Mouse (Mus musculus) limb, embryonic 12.5 days (tissue): ENCODE measurements around the gene Pkib. TPM values are rescaled to one million over a fixed set of nuclear protein-coding genes. Genes with fewer than 3 reads are reported as not detected.

ENCODE experiments used
- ATAC-seq: fragments of 200-750 bp; cut with Nextera tagmentation; 2 replicates; pipeline ENCODE4 v1.8.0; 2017; ENCODE audit warnings: low read depth, moderate TSS enrichment; ENCODE audit not compliant: insufficient number of reproducible peaks, insufficient read depth, low FRiP score, low TSS enrichment
- H3K27ac ChIP-seq: fragments of 300-500 bp; sonication (generic); 2 replicates; pipeline ENCODE4 v1.5.1; 2016; ENCODE audit warnings: mild to moderate bottlenecking, moderate library complexity
- H3K27me3 ChIP-seq: fragments of 300-500 bp; sonication (generic); 2 replicates; pipeline ENCODE4 v1.6.1; 2016; ENCODE audit warnings: mild to moderate bottlenecking, moderate library complexity
- H3K36me3 ChIP-seq: fragments of 300-500 bp; sonication (generic); 2 replicates; pipeline ENCODE4 v1.6.1; 2016; ENCODE audit warnings: mild to moderate bottlenecking, moderate library complexity
- H3K4me1 ChIP-seq: fragments of 300-500 bp; sonication (generic); replicated peaks from 2 replicates; pipeline ENCODE4 v1.6.1; 2016
- H3K4me2 ChIP-seq: fragments of 300-500 bp; sonication (generic); 2 replicates; pipeline ENCODE4 v1.6.1; 2016; ENCODE audit warnings: mild to moderate bottlenecking, moderate library complexity
- H3K4me3 ChIP-seq: fragments of 300-500 bp; sonication (generic); replicated peaks from 2 replicates; pipeline ENCODE4 v1.5.1; 2016; ENCODE audit warnings: mild to moderate bottlenecking
- H3K9ac ChIP-seq: fragments of 300-500 bp; sonication (generic); replicated peaks from 2 replicates; pipeline ENCODE4 v1.6.1; 2016; ENCODE audit warnings: mild to moderate bottlenecking, moderate library complexity
- H3K9me3 ChIP-seq: fragments of 300-500 bp; sonication (generic); 2 replicates; pipeline ENCODE4 v1.6.1; 2016; ENCODE audit warnings: mild to moderate bottlenecking, moderate library complexity
- WGBS: fragments of 180-500 bp; shearing (Covaris S2); methylation state at CpG from one replicate; pipeline ENCODE4 v1.1.7; 2016; 5-methylcytosine and 5-hydroxymethylcytosine counted together
- polyA plus RNA-seq: library from polyadenylated mRNA; unstranded; fragments of >200 nt; fragmentation: Nextera tagmentation; extraction: Ambion mirVana; gene quantifications from 2 replicates; pipeline ENCODE4 v1.2.1, GENCODE M21; 2016

The Pkib gene
- polyA plus RNA-seq, 1 experiment from 2014 or later: 0.36 TPM

GRCm38 (mm10) chr10:57731672-57732071 lies 99.9 kb downstream of the Pkib start:
- no peak overlapping the region for H3K4me3 ChIP-seq
- no peak overlapping the region for H3K27ac ChIP-seq
- WGBS: 84% methylated on average over 3 of the region's 3 CpGs
- no peak overlapping the region for H3K4me2 ChIP-seq
- ATAC-seq: no peak
- no peaks in the 10 kb centered on the region for H3K9me3 ChIP-seq
- H3K36me3 ChIP-seq: no peaks in the 10 kb centered on the region
- no peaks in the 10 kb centered on the region for H3K4me1 ChIP-seq
- H3K27me3 ChIP-seq: no peaks in the 10 kb centered on the region
- H3K9ac ChIP-seq: no peak overlapping the region

GRCm38 (mm10) chr10:57740733-57741132 lies 109.0 kb downstream of the Pkib start:
- Histone ChIP-seq H3K4me2 (no peak overlapping the region), H3K9ac (no peak overlapping the region), H3K36me3 (no peaks in the 10 kb centered on the region), H3K9me3 (no peaks in the 10 kb centered on the region), H3K27me3 (0 out of 2 replicates have a peak, but pooled peaks cover 3% of the 10 kb centered on the region), H3K4me1 (no peaks in the 10 kb centered on the region), H3K27ac (no peak overlapping the region), H3K4me3 (no peak overlapping the region)
- WGBS: 80% methylated on average over 4 of the region's 4 CpGs
- ATAC-seq: no peak

- Histone ChIP-seq H3K9me3 (no peaks in the 10 kb centered on the region), H3K27ac (no peak overlapping the region), H3K4me2 (no peak overlapping the region), H3K4me1 (no peaks in the 10 kb centered on the region), H3K27me3 (0 out of 2 replicates have a peak, but pooled peaks cover 3% of the 10 kb centered on the region), H3K9ac (no peak overlapping the region), H3K36me3 (no peaks in the 10 kb centered on the region), H3K4me3 (no peak overlapping the region)
- WGBS: 55% methylated on average over 2 of the region's 2 CpGs
- ATAC-seq: no peak
Observed at GRCm38 (mm10) chr10:57741351-57741750, 109.6 kb downstream of the Pkib start.

- Histone ChIP-seq H3K27me3 (0 out of 2 replicates have a peak, but pooled peaks cover 3% of the 10 kb centered on the region), H3K27ac (no peak overlapping the region), H3K4me1 (no peaks in the 10 kb centered on the region), H3K9me3 (no peaks in the 10 kb centered on the region), H3K9ac (no peak overlapping the region), H3K36me3 (no peaks in the 10 kb centered on the region), H3K4me3 (no peak overlapping the region), H3K4me2 (no peak overlapping the region)
- ATAC-seq: no peak
- 68% methylated on average over 7 of the region's 7 CpGs for WGBS
Observed at GRCm38 (mm10) chr10:57743045-57743444, 111.3 kb downstream of the Pkib start.

GRCm38 (mm10) chr10:57743606-57744016 lies 111.8 kb downstream of the Pkib start:
- no peak overlapping the region for H3K27ac ChIP-seq
- peak overlapping the region; percentile 6; the same call in 1 of the 2 replicates for H3K4me2 ChIP-seq
- ATAC-seq: no peak
- H3K4me1 ChIP-seq: no peaks in the 10 kb centered on the region
- no peaks in the 10 kb centered on the region for H3K36me3 ChIP-seq
- no peak overlapping the region for H3K9ac ChIP-seq
- H3K27me3 ChIP-seq: 0 out of 2 replicates have a peak, but pooled peaks cover 3% of the 10 kb centered on the region
- WGBS: 5% methylated on average over 6 of the region's 6 CpGs
- H3K9me3 ChIP-seq: no peaks in the 10 kb centered on the region
- 0 out of 2 replicates have a peak overlapping the region, but pooled peaks have one; percentile 11 for H3K4me3 ChIP-seq

- no peak for ATAC-seq
- Histone ChIP-seq H3K4me2 (no peak overlapping the region), H3K4me3 (no peak overlapping the region), H3K9ac (no peak overlapping the region), H3K9me3 (no peaks in the 10 kb centered on the region), H3K27ac (no peak overlapping the region), H3K4me1 (no peaks in the 10 kb centered on the region), H3K36me3 (no peaks in the 10 kb centered on the region), H3K27me3 (0 out of 2 replicates have a peak, but pooled peaks cover 3% of the 10 kb centered on the region)
- 57% methylated on average over 2 of the region's 2 CpGs for WGBS
Observed at GRCm38 (mm10) chr10:57744128-57744765, 112.5 kb downstream of the Pkib start.

- Histone ChIP-seq H3K4me2 (no peak overlapping the region), H3K4me1 (no peaks in the 10 kb centered on the region), H3K27ac (no peak overlapping the region), H3K4me3 (no peak overlapping the region), H3K9me3 (no peaks in the 10 kb centered on the region), H3K9ac (no peak overlapping the region), H3K27me3 (0 out of 2 replicates have a peak, but pooled peaks cover 3% of the 10 kb centered on the region), H3K36me3 (no peaks in the 10 kb centered on the region)
- ATAC-seq: no peak
Observed at GRCm38 (mm10) chr10:57745452-57745851, 113.7 kb downstream of the Pkib start.

GRCm38 (mm10) chr10:57747127-57747526 lies 115.3 kb downstream of the Pkib start:
- Histone ChIP-seq H3K27me3 (no peaks in the 10 kb centered on the region), H3K4me1 (no peaks in the 10 kb centered on the region), H3K9me3 (no peaks in the 10 kb centered on the region), H3K36me3 (no peaks in the 10 kb centered on the region), H3K4me2 (no peak overlapping the region), H3K4me3 (no peak overlapping the region), H3K27ac (no peak overlapping the region), H3K9ac (no peak overlapping the region)
- ATAC-seq: no peak

- Histone ChIP-seq H3K4me1 (no peaks in the 10 kb centered on the region), H3K36me3 (no peaks in the 10 kb centered on the region), H3K4me2 (no peak overlapping the region), H3K4me3 (no peak overlapping the region), H3K9me3 (no peaks in the 10 kb centered on the region), H3K27me3 (no peaks in the 10 kb centered on the region), H3K9ac (no peak overlapping the region), H3K27ac (no peak overlapping the region)
- no peak for ATAC-seq
- WGBS: 60% methylated on average over 1 of the region's 1 CpGs
Observed at GRCm38 (mm10) chr10:57753343-57753742, 121.6 kb downstream of the Pkib start.

GRCm38 (mm10) chr10:57755201-57755736 lies 123.5 kb downstream of the Pkib start:
- no peak for ATAC-seq
- 83% methylated on average over 2 of the region's 2 CpGs for WGBS
- H3K9ac ChIP-seq: no peak overlapping the region

GRCm38 (mm10) chr10:57758999-57759398 lies 127.2 kb downstream of the Pkib start:
- Histone ChIP-seq H3K9me3 (no peaks in the 10 kb centered on the region), H3K4me3 (no peak overlapping the region), H3K4me2 (no peak overlapping the region), H3K27me3 (no peaks in the 10 kb centered on the region), H3K9ac (no peak overlapping the region), H3K4me1 (no peaks in the 10 kb centered on the region), H3K27ac (no peak overlapping the region), H3K36me3 (no peaks in the 10 kb centered on the region)
- WGBS: 92% methylated on average over 2 of the region's 2 CpGs
- ATAC-seq: no peak

More at GRCm38 (mm10) chr10:57755201-57755736, 123.5 kb downstream of the Pkib start:
- Histone ChIP-seq H3K4me1 (no peaks in the 10 kb centered on the region), H3K9me3 (no peaks in the 10 kb centered on the region), H3K27me3 (no peaks in the 10 kb centered on the region), H3K27ac (no peak overlapping the region), H3K4me3 (no peak overlapping the region), H3K4me2 (no peak overlapping the region), H3K36me3 (no peaks in the 10 kb centered on the region)

GRCm38 (mm10) chr10:57760694-57761093 lies 128.9 kb downstream of the Pkib start:
- Histone ChIP-seq H3K9me3 (no peaks in the 10 kb centered on the region), H3K4me2 (no peak overlapping the region), H3K4me1 (no peaks in the 10 kb centered on the region), H3K27me3 (no peaks in the 10 kb centered on the region), H3K27ac (no peak overlapping the region), H3K4me3 (no peak overlapping the region), H3K9ac (no peak overlapping the region), H3K36me3 (no peaks in the 10 kb centered on the region)
- no peak for ATAC-seq
- WGBS: 73% methylated on average over 3 of the region's 3 CpGs
